Mouse (Mus musculus) hindbrain, embryonic 11.5 days (tissue): ENCODE data around the gene Duxbl2. TPM values are rescaled to one million over a fixed set of nuclear protein-coding genes. Genes with fewer than 3 reads are reported as not detected.
"Not testable (repeated sequence)": the region's sequence is repeated elsewhere in the genome, so short reads cannot be mapped to it uniquely, and the experiment has no call there.

ENCODE experiments used
- ATAC-seq: fragments of 200-750 bp; cut with Nextera tagmentation; 2 replicates; pipeline ENCODE4 v1.8.0; 2017; ENCODE audit warnings: mild to moderate bottlenecking, moderate TSS enrichment, moderate library complexity; ENCODE audit not compliant: low FRiP score
- DNase-seq: peaks from one replicate; pipeline ENCODE4 v3.0.0-alpha.2; 2015; ENCODE audit warnings: low spot score
- H3K27ac ChIP-seq: fragments of 300-500 bp; sonication (generic); 2 replicates; pipeline ENCODE4 v1.5.1; 2014; ENCODE audit warnings: mild to moderate bottlenecking, low read depth, low read length
- H3K27me3 ChIP-seq: fragments of 300-500 bp; sonication (generic); 2 replicates; pipeline ENCODE4 v1.6.1; 2014; ENCODE audit warnings: mild to moderate bottlenecking, low read length, moderate library complexity, mixed read lengths; ENCODE audit not compliant: control insufficient read depth, insufficient read depth
- H3K36me3 ChIP-seq: fragments of 300-500 bp; sonication (generic); 2 replicates; pipeline ENCODE4 v1.6.1; 2014; ENCODE audit warnings: mild to moderate bottlenecking, low read length, moderate library complexity, mixed read lengths; ENCODE audit not compliant: control insufficient read depth, insufficient read depth
- H3K4me1 ChIP-seq: fragments of 300-500 bp; sonication (generic); replicated peaks from 2 replicates; pipeline ENCODE4 v1.6.1; 2014; ENCODE audit warnings: low read length, mixed read lengths; ENCODE audit not compliant: control insufficient read depth, insufficient read depth
- H3K4me2 ChIP-seq: fragments of 300-500 bp; sonication (generic); replicated peaks from 2 replicates; pipeline ENCODE4 v1.6.1; 2014; ENCODE audit warnings: mild to moderate bottlenecking, low read depth, low read length
- H3K4me3 ChIP-seq: fragments of 300-500 bp; sonication (generic); 2 replicates; pipeline ENCODE4 v1.5.1; 2014; ENCODE audit warnings: low read depth, low read length
- H3K9ac ChIP-seq: fragments of 300-500 bp; sonication (generic); 2 replicates; pipeline ENCODE4 v1.6.1; 2014; ENCODE audit warnings: low read depth, low read length
- H3K9me3 ChIP-seq: fragments of 300-500 bp; sonication (generic); 2 replicates; pipeline ENCODE4 v1.6.1; 2016; ENCODE audit warnings: low read length; ENCODE audit not compliant: control insufficient read depth
- WGBS: fragments of 180-500 bp; shearing (Covaris S2); extraction: QIAGEN DNeasy Blood & Tissue Kit; methylation state at CpG from one replicate; pipeline ENCODE4 v1.1.7; 2014; 5-methylcytosine and 5-hydroxymethylcytosine counted together
- polyA plus RNA-seq: library from polyadenylated mRNA; unstranded; fragments of >200 nt; fragmentation: Nextera tagmentation; extraction: Ambion mirVana; gene quantifications from 2 replicates; pipeline ENCODE4 v1.2.1, GENCODE M21; 2014

Duxbl2 gene
- polyA plus RNA-seq, 1 experiment from 2014 or later, result 3.3 TPM

DNA sequence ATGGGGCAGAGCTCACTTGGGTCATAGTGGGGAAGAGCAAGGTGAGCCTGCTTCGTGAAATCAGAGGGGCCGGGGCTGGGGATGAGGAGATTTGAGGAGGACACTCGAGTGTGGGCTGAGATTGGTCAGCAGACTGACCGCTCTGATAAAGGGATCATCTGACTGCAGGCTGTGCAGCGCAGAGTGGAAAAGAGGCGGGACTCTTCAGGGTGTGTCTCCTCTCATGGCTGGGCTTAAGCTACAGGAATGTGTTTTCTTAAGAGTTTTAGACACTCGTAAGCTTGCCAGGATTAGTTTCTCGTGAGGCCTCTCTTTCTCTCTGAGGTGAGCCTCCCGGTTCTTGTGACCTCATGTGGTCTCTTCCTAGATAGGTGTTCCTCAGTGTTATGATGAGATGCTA is 43.0 kb downstream of the Duxbl2 start:
- H3K27ac ChIP-seq, H3K9me3 ChIP-seq, H3K4me1 ChIP-seq, H3K36me3 ChIP-seq, H3K4me3 ChIP-seq, H3K4me2 ChIP-seq, DNase-seq, ATAC-seq, H3K9ac ChIP-seq, H3K27me3 ChIP-seq: not testable (repeated sequence)
- WGBS, result no CpG with 5 or more reads among the region's 9 CpGs

DNA sequence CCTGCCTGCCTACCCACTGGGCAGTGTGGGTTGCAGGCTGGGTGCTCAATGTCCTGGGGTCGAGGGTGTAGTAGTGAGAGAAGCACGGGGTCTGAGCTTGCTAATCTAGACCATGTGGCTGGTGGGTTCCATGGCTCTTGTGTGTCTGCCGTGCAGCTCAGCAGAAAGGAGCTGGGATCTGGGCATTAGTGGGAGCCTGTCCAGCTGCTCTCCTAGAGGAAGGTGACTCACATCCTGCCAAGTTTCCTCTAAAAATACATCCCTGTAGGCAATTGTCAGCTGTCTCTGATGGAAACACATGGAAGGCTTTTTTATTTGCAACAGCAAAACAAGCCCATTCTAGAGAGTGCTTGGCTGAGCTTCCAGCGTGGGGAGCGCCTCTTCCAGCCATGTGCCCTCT is 44.3 kb downstream of the Duxbl2 start:
- not testable (repeated sequence) for H3K4me2 ChIP-seq, H3K9me3 ChIP-seq, H3K4me3 ChIP-seq, H3K9ac ChIP-seq, DNase-seq, H3K4me1 ChIP-seq, H3K27ac ChIP-seq, ATAC-seq, H3K27me3 ChIP-seq, H3K36me3 ChIP-seq
- no CpG with 5 or more reads among the region's 5 CpGs for WGBS

DNA sequence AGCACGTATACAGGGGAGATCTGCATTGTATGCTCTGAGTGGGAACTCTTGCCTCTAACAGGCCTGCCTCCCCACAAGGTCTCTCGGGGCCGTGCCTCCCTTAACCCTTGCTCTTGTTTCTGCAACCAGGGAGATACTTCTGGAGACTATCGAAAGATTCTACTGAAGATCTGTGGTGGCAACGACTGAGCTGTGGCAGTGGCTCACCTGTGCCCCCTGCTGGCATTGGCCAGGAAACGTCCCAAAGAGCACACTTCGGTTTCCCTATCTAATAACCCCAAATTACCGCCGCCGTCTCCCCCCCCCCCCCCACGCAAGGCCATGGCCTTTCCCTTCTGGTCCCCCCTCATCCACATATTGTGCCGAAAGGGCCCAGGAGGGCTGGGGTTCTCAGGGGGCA is 47.1 kb downstream of the Duxbl2 start:
- H3K9ac ChIP-seq, H3K27ac ChIP-seq, H3K27me3 ChIP-seq, ATAC-seq, H3K4me2 ChIP-seq, H3K4me3 ChIP-seq, H3K4me1 ChIP-seq, H3K9me3 ChIP-seq, DNase-seq, H3K36me3 ChIP-seq: not testable (repeated sequence)
- no CpG with 5 or more reads among the region's 12 CpGs for WGBS

DNA sequence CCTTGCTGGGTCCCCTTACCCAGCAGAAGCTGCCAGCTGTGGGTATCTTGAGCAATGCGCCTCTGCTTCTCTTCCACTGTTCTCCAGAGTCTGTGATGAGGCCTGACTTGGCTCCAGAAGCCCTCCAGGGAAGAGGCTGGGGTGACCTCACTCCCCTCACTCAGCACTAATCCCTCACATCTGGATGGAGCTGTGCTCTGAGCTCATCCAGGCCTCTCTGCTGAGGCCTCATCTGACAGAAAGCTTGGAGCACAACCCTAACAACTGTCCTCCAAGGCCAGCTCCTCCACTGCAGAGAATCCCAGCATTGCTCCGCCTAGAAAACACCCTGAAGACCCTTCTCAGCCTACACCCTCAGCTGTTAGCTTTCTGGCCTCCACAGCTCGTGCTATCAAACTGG is 55.8 kb downstream of the Duxbl2 start:
- not testable (repeated sequence) for H3K9me3 ChIP-seq, H3K36me3 ChIP-seq, H3K27ac ChIP-seq, ATAC-seq, DNase-seq, H3K4me3 ChIP-seq, H3K27me3 ChIP-seq, H3K4me1 ChIP-seq, H3K9ac ChIP-seq, H3K4me2 ChIP-seq
- WGBS, result no CpG with 5 or more reads among the region's 3 CpGs

DNA sequence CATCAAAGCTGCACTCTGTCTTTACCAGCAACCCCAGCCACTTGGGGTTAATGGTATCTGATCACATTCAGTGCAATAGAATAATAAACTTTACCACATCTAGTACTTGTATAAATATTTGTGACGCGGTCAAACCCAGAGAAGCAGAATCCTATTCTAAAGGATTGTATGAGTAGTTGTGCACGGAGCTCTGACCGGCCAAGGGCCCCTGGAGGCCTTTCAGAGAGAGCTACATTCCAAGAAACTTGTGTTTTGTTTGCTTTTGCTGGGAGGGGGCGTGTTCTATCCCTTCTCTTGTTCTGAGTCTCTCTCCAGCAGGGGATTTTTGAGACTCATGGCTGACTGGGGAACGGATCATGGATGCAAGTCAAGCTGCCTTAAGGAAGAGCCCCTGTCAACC is 56.9 kb downstream of the Duxbl2 start:
- not testable (repeated sequence) for H3K4me2 ChIP-seq, H3K4me3 ChIP-seq, DNase-seq, ATAC-seq, H3K9ac ChIP-seq, H3K36me3 ChIP-seq, H3K27me3 ChIP-seq, H3K9me3 ChIP-seq, H3K4me1 ChIP-seq, H3K27ac ChIP-seq
- WGBS, result no CpG with 5 or more reads among the region's 6 CpGs

Other genes starting within 250 kb of the Duxbl2 start
- 0.11 TPM in 1 of 2 replicates, not detected in the other for gene Plac9a, start 215.2 kb upstream of the Duxbl2 start, polyA plus RNA-seq
- 3.3 and 3.6 TPM in 2 replicates for gene Tmem254a, start 190.7 kb upstream of the Duxbl2 start, polyA plus RNA-seq
- not detected in 2 replicates for gene Cphx1, start 180.0 kb upstream of the Duxbl2 start, polyA plus RNA-seq
- 6.3 and 6.9 TPM in 2 replicates for gene Duxbl1, start 139.8 kb upstream of the Duxbl2 start, polyA plus RNA-seq
- 0.67 and 2.0 TPM in 2 replicates for gene Gm9780, start 75.6 kb upstream of the Duxbl2 start, polyA plus RNA-seq
- 22.1 and 24.6 TPM in 2 replicates for gene Tmem254c, start 51.0 kb upstream of the Duxbl2 start, polyA plus RNA-seq
- not detected in 2 replicates for gene Cphx2, start 36.8 kb upstream of the Duxbl2 start, polyA plus RNA-seq
- gene Cphx3, start 36.1 kb upstream of the Duxbl2 start, polyA plus RNA-seq, result not detected in 2 replicates
- 1.7 and 3.5 TPM in 2 replicates for gene Plac9b, start 64.1 kb downstream of the Duxbl2 start, polyA plus RNA-seq
- gene Tmem254b, start 88.7 kb downstream of the Duxbl2 start, polyA plus RNA-seq, result 20.0 and 21.9 TPM in 2 replicates
- 4.6 and 7.6 TPM in 2 replicates for gene Duxbl3, start 139.6 kb downstream of the Duxbl2 start, polyA plus RNA-seq